Mouse (Mus musculus) gastrocnemius, postnatal 25 days (tissue): Measurements from ENCODE around the gene Frmd8. TPM values are rescaled to one million over a fixed set of nuclear protein-coding genes. Genes with fewer than 3 reads are reported as not detected.

Source experiments
- DNase-seq: peaks from one replicate; pipeline ENCODE4 v3.0.0; 2022
- total RNA-seq, 2 experiments: library from RNA; stranded (reverse); gene quantifications; 1 replicate in 1 of 2; 2 replicates in 1 of 2; pipeline ENCODE4 v1.2.3; 2021

Gene Frmd8
- total RNA-seq, 2 experiments from 2014 or later: 3.7 to 6.4 TPM

GRCm38 (mm10) chr19:5849843-5850527 lies 25.1 kb downstream of the Frmd8 start:
- DNase-seq: peak; percentile 94

- DNase-seq: peak; percentile 70
Observed at GRCm38 (mm10) chr19:5848826-5849672, 26.0 kb downstream of the Frmd8 start.

- DNase-seq: peak; percentile 81
Observed at GRCm38 (mm10) chr19:5848032-5848825, 26.8 kb downstream of the Frmd8 start.

- DNase-seq: no peak
Observed at GRCm38 (mm10) chr19:5847306-5847796, 27.7 kb downstream of the Frmd8 start.

- DNase-seq: peak; percentile 90
Observed at GRCm38 (mm10) chr19:5846557-5847305, 28.3 kb downstream of the Frmd8 start.

- DNase-seq: peak; percentile 69
Observed at GRCm38 (mm10) chr19:5846154-5846553, 28.9 kb downstream of the Frmd8 start.

GRCm38 (mm10) chr19:5845319-5846135 lies 29.5 kb downstream of the Frmd8 start:
- DNase-seq: peak; percentile 96

GRCm38 (mm10) chr19:5844831-5845318 lies 30.2 kb downstream of the Frmd8 start:
- no peak for DNase-seq

- DNase-seq: peak; percentile 53
Observed at GRCm38 (mm10) chr19:5843781-5844691, 31.0 kb downstream of the Frmd8 start.

GRCm38 (mm10) chr19:5842785-5843730 lies 32.0 kb downstream of the Frmd8 start:
- DNase-seq: peak; percentile 37

GRCm38 (mm10) chr19:5841999-5842784 lies 32.9 kb downstream of the Frmd8 start:
- DNase-seq: no peak

GRCm38 (mm10) chr19:5841389-5841946 lies 33.6 kb downstream of the Frmd8 start:
- DNase-seq: peak; percentile 35

- peak; percentile 5 for DNase-seq
Observed at GRCm38 (mm10) chr19:5840890-5841388, 34.1 kb downstream of the Frmd8 start.

GRCm38 (mm10) chr19:5840086-5840889 lies 34.8 kb downstream of the Frmd8 start:
- DNase-seq: peak; percentile 25

- DNase-seq: peak; percentile 36
Observed at GRCm38 (mm10) chr19:5839317-5840085, 35.6 kb downstream of the Frmd8 start.
